Mouse (Mus musculus) spleen, adult 2 months (tissue): ENCODE results near the gene Tasp1. TPM values are rescaled to one million over a fixed set of nuclear protein-coding genes. Genes with fewer than 3 reads are reported as not detected.
"Not testable (repeated sequence)": the region's sequence is repeated elsewhere in the genome, so short reads cannot be mapped to it uniquely, and the experiment has no call there.

Experiments
- DNase-seq, 2 experiments: peaks; one replicate each; pipeline versions ENCODE4 v3.0.0 to v3.0.0-alpha.2; 2012 to 2021; ENCODE audit warnings: low spot score in 2 of 2, low read depth in 1 of 2
- H3K27ac ChIP-seq: fragments of 200-500 bp; 2 replicates; pipeline ENCODE4 v1.5.1; 2012; ENCODE audit warnings: low read length, inconsistent platforms; ENCODE audit not compliant: insufficient read depth
- H3K27me3 ChIP-seq: fragments of 200-500 bp; 2 replicates; pipeline ENCODE4 v1.6.1; 2012; ENCODE audit warnings: mild to moderate bottlenecking, moderate library complexity, low read length, inconsistent platforms; ENCODE audit not compliant: control insufficient read depth, insufficient read depth
- H3K36me3 ChIP-seq: fragments of 200-500 bp; 2 replicates; pipeline ENCODE4 v1.6.1; 2012; ENCODE audit warnings: mild to moderate bottlenecking, low read length, inconsistent platforms; ENCODE audit not compliant: control insufficient read depth, insufficient read depth
- H3K4me1 ChIP-seq: fragments of 200-500 bp; 2 replicates; pipeline ENCODE4 v1.6.1; 2011; ENCODE audit warnings: inconsistent platforms; ENCODE audit not compliant: control insufficient read depth, insufficient read depth, insufficient read length
- H3K4me3 ChIP-seq: fragments of 200-500 bp; 2 replicates; pipeline ENCODE4 v1.5.1; 2011; ENCODE audit warnings: mild to moderate bottlenecking, inconsistent platforms; ENCODE audit not compliant: insufficient read depth, insufficient read length; ENCODE audit errors: extremely low read depth
- CTCF ChIP-seq: fragments of 200-500 bp; IDR thresholded peaks from 2 replicates; pipeline ENCODE4 v1.5.1; 2011; ENCODE audit warnings: mild to moderate bottlenecking, inconsistent platforms; ENCODE audit not compliant: insufficient read depth, insufficient read length, insufficient replicate concordance; ENCODE audit errors: extremely low read depth
- POLR2A ChIP-seq: fragments of 200-500 bp; IDR thresholded peaks from 2 replicates; pipeline ENCODE4 v1.6.1; 2011; ENCODE audit warnings: low read depth, low read length, inconsistent platforms
- WGBS: fragments of 180-500 bp; shearing (Covaris S2); methylation state at CpG from one replicate; pipeline ENCODE4 v1.1.7; 2018; 5-methylcytosine and 5-hydroxymethylcytosine counted together
- polyA plus RNA-seq: library from polyadenylated mRNA; depleted of rRNA; stranded (reverse); fragments of >200 nt; gene quantifications from 2 replicates; pipeline ENCODE4 v1.2.3, GENCODE M21; 2012

Tasp1 gene
- polyA plus RNA-seq, 1 experiment = 2.1 TPM

- no peak for DNase-seq
- no peaks in the 10 kb centered on the region for H3K27me3 ChIP-seq
- WGBS = 93% methylated on average over 3 of the region's 3 CpGs
- no peaks in the 10 kb centered on the region for H3K4me1 ChIP-seq
- H3K36me3 ChIP-seq = no peaks in the 10 kb centered on the region
- no peak for TF ChIP-seq POLR2A
- TF ChIP-seq CTCF = no peak
- H3K27ac ChIP-seq = no peak overlapping the region
- H3K4me3 ChIP-seq = no peak overlapping the region
Measured at GRCm38 (mm10) chr2:140099971-140100370, 33.4 kb upstream of the Tasp1 start.

GRCm38 (mm10) chr2:140097131-140097591, 30.6 kb upstream of the Tasp1 start:
- TF ChIP-seq CTCF = no peak
- no peak for TF ChIP-seq POLR2A
- 86% methylated on average over 3 of the region's 3 CpGs for WGBS
- DNase-seq = no peak

GRCm38 (mm10) chr2:140096034-140096433, 29.4 kb upstream of the Tasp1 start:
- TF ChIP-seq CTCF (no peak), POLR2A (no peak)
- WGBS = 82% methylated on average over 5 of the region's 5 CpGs
- Histone ChIP-seq H3K27me3 (no peaks in the 10 kb centered on the region), H3K36me3 (no peaks in the 10 kb centered on the region), H3K27ac (no peak overlapping the region), H3K4me3 (no peak overlapping the region), H3K4me1 (no peaks in the 10 kb centered on the region)
- no peak for DNase-seq

More at GRCm38 (mm10) chr2:140097131-140097591, 30.6 kb upstream of the Tasp1 start:
- Histone ChIP-seq H3K27me3 (no peaks in the 10 kb centered on the region), H3K27ac (no peak overlapping the region), H3K36me3 (no peaks in the 10 kb centered on the region), H3K4me3 (no peak overlapping the region), H3K4me1 (no peaks in the 10 kb centered on the region)

GRCm38 (mm10) chr2:140093433-140093832, 26.8 kb upstream of the Tasp1 start:
- DNase-seq = no peak
- no peaks in the 10 kb centered on the region for H3K27me3 ChIP-seq
- TF ChIP-seq POLR2A (no peak), CTCF (no peak)
- no peaks in the 10 kb centered on the region for H3K4me1 ChIP-seq
- H3K27ac ChIP-seq = no peak overlapping the region
- 91% methylated on average over 5 of the region's 5 CpGs for WGBS
- H3K4me3 ChIP-seq = no peak overlapping the region
- H3K36me3 ChIP-seq = no peaks in the 10 kb centered on the region

- no peaks in the 10 kb centered on the region for H3K4me1 ChIP-seq
- TF ChIP-seq CTCF (no peak), POLR2A (no peak)
- 91% methylated on average over 7 of the region's 7 CpGs for WGBS
- no peak overlapping the region for H3K4me3 ChIP-seq
- no peaks in the 10 kb centered on the region for H3K27me3 ChIP-seq
- no peak for DNase-seq
- H3K27ac ChIP-seq = no peak overlapping the region
- H3K36me3 ChIP-seq = no peaks in the 10 kb centered on the region
Measured at GRCm38 (mm10) chr2:140084245-140084644, 17.6 kb upstream of the Tasp1 start.

- H3K27ac ChIP-seq = no peak overlapping the region
- no peaks in the 10 kb centered on the region for H3K4me1 ChIP-seq
- H3K4me3 ChIP-seq = no peak overlapping the region
- 78% methylated on average over 11 of the region's 11 CpGs for WGBS
- TF ChIP-seq POLR2A (no peak), CTCF (no peak)
- no peaks in the 10 kb centered on the region for H3K36me3 ChIP-seq
- H3K27me3 ChIP-seq = no peaks in the 10 kb centered on the region
- no peak for DNase-seq
Measured at GRCm38 (mm10) chr2:140080747-140081577, 14.4 kb upstream of the Tasp1 start.

- not testable (repeated sequence) for H3K36me3 ChIP-seq, H3K4me3 ChIP-seq, DNase-seq, H3K27ac ChIP-seq, H3K27me3 ChIP-seq, H3K4me1 ChIP-seq
Measured at GRCm38 (mm10) chr2:140079284-140079683, 12.7 kb upstream of the Tasp1 start.
